Mouse (Mus musculus): ENCODE data around the gene Saa3.

DNA sequence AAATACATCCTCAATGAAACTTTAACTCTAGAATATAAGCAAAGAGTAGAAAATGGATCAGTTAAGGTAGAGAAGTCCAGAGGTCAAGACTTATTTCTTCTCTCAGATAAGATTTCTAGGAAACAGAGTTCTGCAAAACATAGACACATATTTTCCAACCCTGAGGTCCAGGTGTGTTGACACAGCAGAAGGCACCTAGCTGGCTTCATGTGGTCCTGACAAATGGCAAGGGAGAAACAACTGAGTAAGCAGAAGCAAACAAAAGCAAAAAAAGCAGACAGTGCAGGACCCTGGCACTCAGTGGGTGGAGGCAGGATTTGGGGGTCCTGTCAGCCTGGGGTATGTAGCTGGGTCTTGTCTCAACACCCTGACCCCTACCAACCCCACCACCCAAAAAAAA, 34.8 kb downstream of the Saa3 start:
- TF ChIP-seq CTCF (IDR thresholded peaks at IDR 0.05; ENCODE audit: low read depth, low read length) (no peak), POLR2A (IDR thresholded peaks at IDR 0.05; ENCODE audit: insufficient read depth, low read length) (no peak), EP300 (IDR thresholded peaks at IDR 0.05; ENCODE audit: insufficient read depth, low read depth, low read length) (no peak)

Measured in ES-Bruce4 (cell line).